Mouse (Mus musculus) liver, adult 2 months (tissue): ENCODE data around the gene Sp8.

ENCODE experiments used
- CTCF ChIP-seq: fragments of 200-500 bp; IDR thresholded peaks from 2 replicates; pipeline ENCODE4 v1.5.1; 2011; ENCODE audit warnings: low read depth, low read length, control low read depth
- POLR2A ChIP-seq: fragments of 200-500 bp; IDR thresholded peaks from 2 replicates; pipeline ENCODE4 v1.6.1; 2011; ENCODE audit warnings: low read length, control low read depth; ENCODE audit not compliant: insufficient read depth; ENCODE audit errors: extremely low read depth

- TF ChIP-seq CTCF (no peak), POLR2A (no peak)
These were observed 6.7 kb upstream of the Sp8 start for GRCm38 (mm10) chr12:118839398-118839797.
